Mouse (Mus musculus) intestine, postnatal 0 days (tissue): Measurements from ENCODE around the gene Cpeb3. TPM values are rescaled to one million over a fixed set of nuclear protein-coding genes. Genes with fewer than 3 reads are reported as not detected.

ENCODE experiments used
- ATAC-seq: fragments of 200-750 bp; cut with Nextera tagmentation; 2 replicates; pipeline ENCODE4 v1.8.0; 2017; ENCODE audit warnings: mild to moderate bottlenecking, moderate TSS enrichment, moderate library complexity
- H3K27ac ChIP-seq: fragments of 300-500 bp; sonication (generic); 2 replicates; pipeline ENCODE4 v1.5.1; 2014; ENCODE audit warnings: mild to moderate bottlenecking, low read depth, low read length, moderate library complexity
- H3K27me3 ChIP-seq: fragments of 300-500 bp; sonication (generic); replicated peaks from 2 replicates; pipeline ENCODE4 v1.6.1; 2014; ENCODE audit warnings: low read length, mixed read lengths; ENCODE audit not compliant: control insufficient read depth, insufficient read depth
- H3K36me3 ChIP-seq: fragments of 300-500 bp; sonication (generic); 2 replicates; pipeline ENCODE4 v1.6.1; 2014; ENCODE audit warnings: mild to moderate bottlenecking, moderate library complexity; ENCODE audit not compliant: control insufficient read depth, insufficient read depth
- H3K4me1 ChIP-seq: fragments of 300-500 bp; sonication (generic); replicated peaks from 2 replicates; pipeline ENCODE4 v1.6.1; 2014; ENCODE audit warnings: antibody characterized with exemption, low read length, mixed read lengths; ENCODE audit not compliant: control insufficient read depth, insufficient read depth
- H3K4me2 ChIP-seq: fragments of 300-500 bp; sonication (generic); replicated peaks from 2 replicates; pipeline ENCODE4 v1.6.1; 2014; ENCODE audit warnings: low read depth, mild to moderate bottlenecking, moderate library complexity
- H3K4me3 ChIP-seq: fragments of 300-500 bp; sonication (generic); 2 replicates; pipeline ENCODE4 v1.5.1; 2014; ENCODE audit warnings: low read depth, low read length
- H3K9ac ChIP-seq: fragments of 300-500 bp; sonication (generic); 2 replicates; pipeline ENCODE4 v1.6.1; 2014; ENCODE audit warnings: mild to moderate bottlenecking, low read depth, low read length
- H3K9me3 ChIP-seq: fragments of 300-500 bp; sonication (generic); 2 replicates; pipeline ENCODE4 v1.6.1; 2016; ENCODE audit warnings: mixed run types; ENCODE audit not compliant: control insufficient read depth
- CTCF ChIP-seq: sonication (generic); IDR thresholded peaks from 2 replicates; pipeline ENCODE4 v1.5.1; 2016; ENCODE audit warnings: low read depth, mild to moderate bottlenecking, control low read depth, antibody characterized with exemption, moderate library complexity
- WGBS: fragments of 180-500 bp; shearing (Covaris S2); extraction: QIAGEN DNeasy Blood & Tissue Kit; methylation state at CpG from one replicate; pipeline ENCODE4 v1.1.7; 2014; 5-methylcytosine and 5-hydroxymethylcytosine counted together
- polyA plus RNA-seq: library from polyadenylated mRNA; unstranded; fragments of >200 nt; fragmentation: Nextera tagmentation; extraction: Ambion mirVana; gene quantifications from 2 replicates; pipeline ENCODE4 v1.2.1, GENCODE M21; 2015

Cpeb3 gene
- polyA plus RNA-seq, 1 experiment from 2014 or later = 1.6 TPM

GRCm38 (mm10) chr19:37009878-37010281 is 198.5 kb downstream of the Cpeb3 start:
- no peak overlapping the region for H3K4me3 ChIP-seq
- H3K9me3 ChIP-seq = no peaks in the 10 kb centered on the region
- H3K27me3 ChIP-seq = no peaks in the 10 kb centered on the region
- H3K4me2 ChIP-seq = no peak overlapping the region
- no peak overlapping the region for H3K27ac ChIP-seq
- H3K36me3 ChIP-seq = peaks cover 64% of the 10 kb centered on the region
- no peak for ATAC-seq
- no peak for TF ChIP-seq CTCF
- H3K9ac ChIP-seq = no peak overlapping the region
- WGBS = 86% methylated on average over 3 of the region's 3 CpGs
- H3K4me1 ChIP-seq = no peaks in the 10 kb centered on the region

GRCm38 (mm10) chr19:37004557-37004956 is 203.8 kb downstream of the Cpeb3 start:
- Histone ChIP-seq H3K4me3 (no peak overlapping the region), H3K9ac (no peak overlapping the region), H3K27ac (no peak overlapping the region), H3K4me2 (no peak overlapping the region), H3K9me3 (no peaks in the 10 kb centered on the region), H3K36me3 (peaks cover 58% of the 10 kb centered on the region), H3K4me1 (no peaks in the 10 kb centered on the region), H3K27me3 (no peaks in the 10 kb centered on the region)
- no peak for TF ChIP-seq CTCF
- WGBS = 77% methylated on average over 5 of the region's 5 CpGs
- ATAC-seq = no peak

Other genes starting within 250 kb of the Cpeb3 start
- gene March5, start 1.1 kb downstream of the Cpeb3 start, polyA plus RNA-seq = 44.9 and 45.6 TPM in 2 replicates
- 26.4 and 30.5 TPM in 2 replicates for gene Ide, start 129.3 kb upstream of the Cpeb3 start, polyA plus RNA-seq
- 8.3 and 8.9 TPM in 2 replicates for gene Kif11, start 167.8 kb upstream of the Cpeb3 start, polyA plus RNA-seq
- 4.1 and 5.3 TPM in 2 replicates for gene Hhex, start 226.2 kb upstream of the Cpeb3 start, polyA plus RNA-seq